Mouse (Mus musculus) left cerebral cortex, adult 2 months (tissue): Measurements from ENCODE around the gene Ifnar1. TPM values are rescaled to one million over a fixed set of nuclear protein-coding genes. Genes with fewer than 3 reads are reported as not detected.
A peak's percentile ranks its signal among the peaks of the same experiment; 100 is the strongest.

Experiments
- DNase-seq, 2 experiments: peaks; one replicate each; pipeline ENCODE4 v3.0.0; 2021 to 2022; ENCODE audit warnings: low spot score in 2 of 2, mixed read lengths in 1 of 2; ENCODE audit errors: extremely low spot score in 1 of 2
- H3K27ac ChIP-seq: fragments of 200-600 bp; 2 replicates; pipeline ENCODE4 v1.8.1; 2022
- H3K4me3 ChIP-seq: fragments of 200-600 bp; 2 replicates; pipeline ENCODE4 v1.8.1; 2022
- CTCF ChIP-seq: fragments of 200-600 bp; IDR thresholded peaks from 2 replicates; pipeline ENCODE4 v1.8.1; 2022; ENCODE audit warnings: antibody characterized with exemption, mild to moderate bottlenecking, moderate library complexity
- intact Hi-C: fragments of 180-260 bp; cut with DNase I; formaldehyde crosslinking; loops from one replicate; pipeline ENCODE4 v1.15.1; 2025
- total RNA-seq, 2 experiments: library from RNA; stranded (reverse); gene quantifications; 2 replicates each; pipeline ENCODE4 v1.2.3; 2021

Ifnar1 gene
- total RNA-seq, 2 experiments from 2014 or later = 45.2 TPM

DNA sequence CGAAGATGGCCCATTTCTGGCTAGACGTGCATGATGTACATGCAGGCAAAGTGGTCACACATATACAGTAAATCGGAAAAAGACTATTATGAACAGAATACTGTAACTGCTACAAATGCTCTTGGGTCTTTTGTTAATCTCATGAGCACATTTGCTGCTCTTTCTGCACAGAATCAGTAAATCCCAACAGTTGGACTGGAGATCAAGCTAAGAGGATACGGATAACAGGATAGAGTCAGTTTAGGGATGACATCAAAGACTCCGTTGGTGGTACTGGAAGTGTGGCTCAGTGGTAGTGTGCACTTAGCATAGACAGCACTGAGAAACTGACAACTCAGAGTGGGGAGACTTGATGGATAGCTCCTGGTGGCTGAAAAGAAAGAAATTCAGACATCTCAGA, 803 bp downstream of the Ifnar1 start:
- H3K27ac ChIP-seq = peak overlapping the region; percentile 85
- peak overlapping the region; percentile 76 for H3K4me3 ChIP-seq
- intact Hi-C loops = loop anchor here (2.0 to 5.0 kb wide), 4 partner anchors 21 to 114 kb away; partner anchors contain the start of genes Ifnar2 and Il10rb
- no peak for TF ChIP-seq CTCF
- no peak for DNase-seq

DNA sequence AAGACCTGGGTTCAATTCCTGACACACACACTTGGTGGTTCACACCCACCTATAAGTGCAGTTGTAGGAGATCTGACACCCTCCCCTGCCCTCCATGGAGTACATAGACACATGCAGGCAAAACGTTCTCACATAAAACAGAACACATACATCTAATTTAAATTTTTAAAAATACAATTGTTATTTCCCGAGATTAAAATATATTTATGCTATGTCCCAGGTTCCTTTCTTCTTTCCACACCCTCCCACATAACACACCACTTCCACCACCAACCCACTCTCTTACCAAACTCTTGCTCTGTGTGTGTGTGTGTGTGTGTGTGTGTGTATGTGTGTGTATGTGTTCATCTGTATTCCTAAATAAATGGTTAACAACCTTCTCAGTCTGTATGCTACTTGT, 3.0 kb downstream of the Ifnar1 start:
- no peak for TF ChIP-seq CTCF
- Histone ChIP-seq H3K27ac (no peak overlapping the region; the same call in 1 of the 2 replicates), H3K4me3 (no peak overlapping the region)
- no peak for DNase-seq
- intact Hi-C loops = loop anchor here (5.0 kb wide), 2 partner anchors 81 to 116 kb away; partner anchors contain the start of genes Ifnar2 and Il10rb

- DNase-seq = no peak
- intact Hi-C loops = no loop called here
- Histone ChIP-seq H3K27ac (no peak overlapping the region), H3K4me3 (no peak overlapping the region)
- no peak for TF ChIP-seq CTCF
These were observed 5.9 kb downstream of the Ifnar1 start for GRCm38 (mm10) chr16:91490897-91491296.

GRCm38 (mm10) chr16:91491473-91491872, 6.4 kb downstream of the Ifnar1 start:
- DNase-seq = no peak
- H3K27ac ChIP-seq = no peak overlapping the region
- intact Hi-C loops = no loop called here
- H3K4me3 ChIP-seq = no peak overlapping the region
- no peak for TF ChIP-seq CTCF

DNA sequence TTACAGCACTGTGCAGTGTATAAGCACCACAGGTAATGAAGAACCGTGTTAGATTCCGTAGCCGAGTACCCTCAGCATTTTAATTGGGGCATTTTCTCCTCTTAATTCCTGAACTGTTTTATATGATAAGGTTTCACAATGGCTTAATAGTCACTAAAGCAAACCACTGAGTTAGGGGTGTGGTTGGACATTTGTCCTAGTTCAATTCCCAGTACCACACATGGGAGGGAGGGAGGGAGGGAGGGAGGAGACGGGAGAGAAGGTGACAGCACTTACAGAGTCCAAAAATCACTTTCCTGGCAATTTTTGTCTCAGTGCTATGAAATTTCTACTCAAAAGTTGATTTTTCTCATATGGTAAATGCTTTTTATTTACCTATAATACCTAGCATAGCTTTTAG, 10.5 kb downstream of the Ifnar1 start:
- DNase-seq = no peak
- no peak for TF ChIP-seq CTCF
- H3K4me3 ChIP-seq = no peak overlapping the region
- intact Hi-C loops = no loop called here
- no peak overlapping the region for H3K27ac ChIP-seq

GRCm38 (mm10) chr16:91496206-91496605, 11.2 kb downstream of the Ifnar1 start:
- intact Hi-C loops = no loop called here
- DNase-seq = no peak

GRCm38 (mm10) chr16:91496766-91497165, 11.7 kb downstream of the Ifnar1 start:
- no peak for TF ChIP-seq CTCF
- H3K27ac ChIP-seq = no peak overlapping the region
- no peak for DNase-seq
- intact Hi-C loops = no loop called here
- no peak overlapping the region for H3K4me3 ChIP-seq

More at GRCm38 (mm10) chr16:91496206-91496605, 11.2 kb downstream of the Ifnar1 start:
- no peak overlapping the region for H3K27ac ChIP-seq
- no peak for TF ChIP-seq CTCF
- H3K4me3 ChIP-seq = no peak overlapping the region

DNA sequence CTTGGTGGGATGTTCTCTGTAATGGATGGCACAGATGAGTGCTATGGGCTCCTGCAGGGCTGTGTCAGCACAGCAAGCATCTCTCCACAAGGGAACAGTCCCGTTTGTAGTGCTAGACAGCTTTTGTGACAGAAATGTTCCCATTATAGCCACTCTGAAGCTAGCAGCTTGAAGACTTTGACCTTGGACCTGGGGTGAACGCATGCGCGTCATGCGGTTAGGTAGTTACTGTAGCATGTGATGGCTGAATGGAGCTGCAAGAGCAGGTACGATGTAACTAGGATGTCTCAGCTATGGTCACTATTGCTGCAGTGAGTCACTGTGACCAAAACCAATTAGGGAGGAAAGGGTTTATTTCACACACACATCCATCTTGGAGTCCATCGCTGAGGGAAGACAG, 13.0 kb downstream of the Ifnar1 start:
- Histone ChIP-seq H3K4me3 (no peak overlapping the region), H3K27ac (no peak overlapping the region)
- no peak for TF ChIP-seq CTCF
- DNase-seq = no peak
- intact Hi-C loops = no loop called here

GRCm38 (mm10) chr16:91504701-91505100, 19.7 kb downstream of the Ifnar1 start:
- Histone ChIP-seq H3K27ac (no peak overlapping the region), H3K4me3 (no peak overlapping the region)
- no peak for TF ChIP-seq CTCF
- no peak for DNase-seq
- intact Hi-C loops = no loop called here

GRCm38 (mm10) chr16:91505116-91505601, 20.1 kb downstream of the Ifnar1 start:
- DNase-seq = peak in 1 of 2 experiments; percentile 24
- no peak overlapping the region; the same call in 1 of the 2 replicates for H3K27ac ChIP-seq
- no peak for TF ChIP-seq CTCF
- no peak overlapping the region for H3K4me3 ChIP-seq
- intact Hi-C loops = no loop called here

DNA sequence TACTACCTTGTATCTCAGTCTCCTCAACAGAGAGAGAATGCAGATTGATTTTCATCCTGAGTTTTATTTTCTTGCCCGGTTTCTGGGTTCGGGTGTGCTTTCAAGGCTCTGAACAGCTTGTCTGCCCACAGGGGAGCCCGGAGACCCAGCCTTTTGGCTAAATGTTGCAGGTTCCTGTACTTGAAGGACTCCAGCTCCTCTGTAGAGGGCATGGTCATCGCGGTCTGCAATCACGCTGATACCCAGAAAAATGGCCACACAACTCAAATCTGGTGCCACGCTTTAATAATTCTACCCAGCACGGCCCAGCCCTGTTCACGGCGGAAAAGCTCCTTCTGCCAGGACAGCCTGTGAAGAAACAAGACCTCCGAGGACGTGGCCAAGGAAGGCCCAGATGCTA, 21.4 kb downstream of the Ifnar1 start:
- no peak overlapping the region for H3K4me3 ChIP-seq
- DNase-seq = no peak
- no peak overlapping the region for H3K27ac ChIP-seq
- intact Hi-C loops = no loop called here
- TF ChIP-seq CTCF = no peak

GRCm38 (mm10) chr16:91512161-91512787, 27.2 kb downstream of the Ifnar1 start:
- no peak overlapping the region for H3K27ac ChIP-seq
- peak; percentile 81 to 85 for DNase-seq
- TF ChIP-seq CTCF = peak; percentile 97
- intact Hi-C loops = loop anchor here (5.0 kb wide), 1 partner anchor 155 kb away; no protein-coding TSS in a partner anchor
- no peak overlapping the region for H3K4me3 ChIP-seq

DNA sequence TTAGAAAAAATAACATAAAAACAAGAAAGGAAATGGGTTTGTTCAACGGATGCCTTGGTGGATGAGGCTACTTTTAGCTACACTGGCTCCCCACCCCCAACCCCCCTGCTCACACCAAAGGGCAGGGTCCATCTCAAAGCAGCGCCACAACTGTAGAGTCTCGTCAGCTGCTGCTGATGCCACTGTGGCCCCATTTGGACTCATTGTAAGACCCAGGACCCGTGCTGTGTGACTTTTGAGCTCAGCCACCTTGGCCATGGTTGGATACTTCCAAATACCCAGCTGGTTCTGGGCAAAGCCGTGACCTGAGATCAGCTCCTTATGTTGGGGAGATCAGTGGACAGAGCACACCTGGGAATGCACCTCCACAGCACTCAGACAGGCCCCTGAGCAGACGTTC, 28.1 kb downstream of the Ifnar1 start:
- Histone ChIP-seq H3K4me3 (no peak overlapping the region), H3K27ac (no peak overlapping the region)
- DNase-seq = no peak
- TF ChIP-seq CTCF = no peak
- intact Hi-C loops = loop anchor here (5.0 kb wide), 1 partner anchor 156 kb away; no protein-coding TSS in a partner anchor
